Mouse (Mus musculus) brown adipose tissue, adult 24 weeks (tissue): ENCODE measurements around the gene Gpr65. TPM values are rescaled to one million over a fixed set of nuclear protein-coding genes. Genes with fewer than 3 reads are reported as not detected.
"Not testable (repeated sequence)": the region's sequence is repeated elsewhere in the genome, so short reads cannot be mapped to it uniquely, and the experiment has no call there.

Experiments
- H3K27ac ChIP-seq: fragments of 200-500 bp; replicated peaks from 2 replicates; pipeline ENCODE4 v1.5.1; 2012; ENCODE audit warnings: low read depth, mild to moderate bottlenecking, low read length
- H3K4me1 ChIP-seq: fragments of 200-500 bp; 2 replicates; pipeline ENCODE4 v1.6.1; 2012; ENCODE audit warnings: low read length, mixed read lengths; ENCODE audit not compliant: control insufficient read depth, insufficient read depth, insufficient read length
- H3K4me3 ChIP-seq: fragments of 200-500 bp; 2 replicates; pipeline ENCODE4 v1.5.1; 2012; ENCODE audit warnings: low read depth, mild to moderate bottlenecking, low read length, moderate library complexity; ENCODE audit not compliant: insufficient read depth
- polyA plus RNA-seq: library from polyadenylated mRNA; stranded (reverse); fragments of >200 nt; gene quantifications from 2 replicates; pipeline ENCODE4 v1.2.4, GENCODE M21; 2012; ENCODE audit not compliant: missing spikeins, insufficient read depth, insufficient read length

The Gpr65 gene
- polyA plus RNA-seq, 1 experiment: 1.7 TPM

DNA sequence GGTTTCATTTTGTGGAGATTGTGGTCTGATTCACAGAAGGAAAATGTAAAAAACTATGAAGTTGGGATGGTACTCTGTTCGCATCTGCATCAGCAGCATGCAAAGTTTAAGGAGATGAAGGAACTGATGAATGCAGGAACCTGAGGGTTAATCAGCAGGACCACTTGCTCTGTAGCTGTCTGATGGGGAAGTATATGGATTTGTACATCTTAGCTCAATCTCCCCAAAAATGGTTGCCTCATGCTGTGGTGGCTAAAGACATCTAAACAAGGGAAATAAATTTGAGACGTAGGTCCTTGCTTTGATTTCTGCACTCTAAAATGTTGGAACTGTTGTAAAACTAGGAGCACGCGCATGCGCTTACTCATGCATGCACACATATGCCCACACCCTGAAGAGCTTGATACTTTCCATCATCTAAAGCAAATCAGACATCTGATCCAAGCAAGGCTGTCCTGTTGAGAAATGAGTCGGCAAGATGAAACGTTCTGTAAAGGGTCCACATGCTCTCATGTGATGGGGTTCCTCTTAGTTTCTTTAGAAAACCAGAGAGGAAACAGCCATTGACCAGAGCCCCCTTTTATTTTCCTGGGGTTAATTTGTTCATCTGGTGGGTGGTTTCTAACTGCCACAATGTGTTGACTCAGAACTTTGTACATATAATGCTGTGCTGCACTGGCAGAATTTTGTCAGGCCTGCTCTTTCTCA lies 43.1 kb downstream of the Gpr65 start:
- no peak overlapping the region for H3K4me3 ChIP-seq
- no peak overlapping the region for H3K27ac ChIP-seq
- H3K4me1 ChIP-seq: no peaks in the 10 kb centered on the region

- no peaks in the 10 kb centered on the region for H3K4me1 ChIP-seq
Observed at GRCm38 (mm10) chr12:98315924-98316323, 47.5 kb downstream of the Gpr65 start.

GRCm38 (mm10) chr12:98317718-98318340 lies 49.4 kb downstream of the Gpr65 start:
- no peak overlapping the region for H3K27ac ChIP-seq
- H3K4me1 ChIP-seq: no peaks in the 10 kb centered on the region
- H3K4me3 ChIP-seq: no peak overlapping the region

More at GRCm38 (mm10) chr12:98315924-98316323, 47.5 kb downstream of the Gpr65 start:
- Histone ChIP-seq H3K27ac (no peak overlapping the region), H3K4me3 (no peak overlapping the region)

GRCm38 (mm10) chr12:98322426-98322825 lies 54.0 kb downstream of the Gpr65 start:
- Histone ChIP-seq H3K4me3 (no peak overlapping the region), H3K4me1 (no peaks in the 10 kb centered on the region), H3K27ac (no peak overlapping the region)

- H3K4me1 ChIP-seq, H3K4me3 ChIP-seq, H3K27ac ChIP-seq: not testable (repeated sequence)
Observed at GRCm38 (mm10) chr12:98324170-98324569, 55.7 kb downstream of the Gpr65 start.

Other genes with a start within 250 kb of the Gpr65 start
- gene Galc, start 9.2 kb upstream of the Gpr65 start, polyA plus RNA-seq: 12.9 and 19.5 TPM in 2 replicates